Mouse (Mus musculus) left cerebral cortex, adult 2 months (tissue): ENCODE results near the gene Slc48a1. TPM values are rescaled to one million over a fixed set of nuclear protein-coding genes. Genes with fewer than 3 reads are reported as not detected.

Source experiments
- DNase-seq, 2 experiments: peaks; one replicate each; pipeline ENCODE4 v3.0.0; 2021 to 2022; ENCODE audit warnings: low spot score in 2 of 2, mixed read lengths in 1 of 2; ENCODE audit errors: extremely low spot score in 1 of 2
- H3K27ac ChIP-seq: fragments of 200-600 bp; 2 replicates; pipeline ENCODE4 v1.8.1; 2022
- H3K4me3 ChIP-seq: fragments of 200-600 bp; 2 replicates; pipeline ENCODE4 v1.8.1; 2022
- CTCF ChIP-seq: fragments of 200-600 bp; IDR thresholded peaks from 2 replicates; pipeline ENCODE4 v1.8.1; 2022; ENCODE audit warnings: antibody characterized with exemption, mild to moderate bottlenecking, moderate library complexity
- intact Hi-C: fragments of 180-260 bp; cut with DNase I; formaldehyde crosslinking; loops from one replicate; pipeline ENCODE4 v1.15.1; 2025
- total RNA-seq, 2 experiments: library from RNA; stranded (reverse); gene quantifications; 2 replicates each; pipeline ENCODE4 v1.2.3; 2021

Gene Slc48a1
- total RNA-seq, 2 experiments from 2014 or later, result 157 to 161 TPM

GRCm38 (mm10) chr15:97760006-97760405 lies 18.3 kb upstream of the Slc48a1 start:
- intact Hi-C loops, result no loop called here
- Histone ChIP-seq H3K27ac (no peak overlapping the region), H3K4me3 (no peak overlapping the region)
- no peak for TF ChIP-seq CTCF
- peak; percentile 50 to 65 for DNase-seq

- no peak for DNase-seq
- TF ChIP-seq CTCF, result no peak
- no peak overlapping the region for H3K4me3 ChIP-seq
- H3K27ac ChIP-seq, result no peak overlapping the region
- intact Hi-C loops, result no loop called here
These were observed 17.4 kb upstream of the Slc48a1 start for GRCm38 (mm10) chr15:97760952-97761351.

DNA sequence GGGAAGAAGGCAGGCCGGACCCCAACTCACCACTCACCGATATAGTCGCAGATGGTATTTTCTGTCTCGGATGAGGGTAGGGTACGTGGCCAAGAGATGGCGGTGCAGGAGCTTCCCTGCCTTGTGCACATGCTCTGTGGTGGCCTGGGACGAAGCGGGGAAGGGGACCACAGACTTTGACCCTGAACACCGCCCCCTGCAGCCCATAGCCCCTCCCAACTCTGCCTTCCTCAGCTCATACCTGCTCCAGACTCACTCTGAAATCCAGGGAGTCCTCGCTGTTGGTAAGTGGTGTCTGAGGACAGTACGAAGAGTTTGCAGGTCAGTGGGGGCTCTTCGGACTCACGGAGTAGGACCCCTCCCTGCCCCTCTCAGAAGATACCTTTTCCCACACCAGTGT lies 16.9 kb upstream of the Slc48a1 start:
- TF ChIP-seq CTCF, result no peak
- no peak overlapping the region for H3K4me3 ChIP-seq
- intact Hi-C loops, result no loop called here
- no peak for DNase-seq
- no peak overlapping the region for H3K27ac ChIP-seq

GRCm38 (mm10) chr15:97762733-97763132 lies 15.6 kb upstream of the Slc48a1 start:
- Histone ChIP-seq H3K4me3 (no peak overlapping the region), H3K27ac (no peak overlapping the region; the same call in 1 of the 2 replicates)
- no peak for TF ChIP-seq CTCF
- DNase-seq, result no peak
- intact Hi-C loops, result no loop called here

GRCm38 (mm10) chr15:97763256-97764049 lies 14.9 kb upstream of the Slc48a1 start:
- no peak for TF ChIP-seq CTCF
- H3K4me3 ChIP-seq, result no peak overlapping the region
- DNase-seq, result no peak
- peak overlapping the region; percentile 24; the same call in 1 of the 2 replicates for H3K27ac ChIP-seq
- intact Hi-C loops, result no loop called here

GRCm38 (mm10) chr15:97764532-97764931 lies 13.8 kb upstream of the Slc48a1 start:
- H3K4me3 ChIP-seq, result peak overlapping the region; percentile 42; the same call in 1 of the 2 replicates
- H3K27ac ChIP-seq, result peak overlapping the region; percentile 78; the same call in 1 of the 2 replicates
- DNase-seq, result no peak
- intact Hi-C loops, result no loop called here
- no peak for TF ChIP-seq CTCF

- intact Hi-C loops, result no loop called here
- no peak for DNase-seq
- peak overlapping the region; percentile 42 for H3K4me3 ChIP-seq
- TF ChIP-seq CTCF, result no peak
- peak overlapping the region; percentile 78 for H3K27ac ChIP-seq
These were observed 13.1 kb upstream of the Slc48a1 start for GRCm38 (mm10) chr15:97765090-97765794.

- TF ChIP-seq CTCF, result no peak; the same call in 1 of the 2 replicates
- intact Hi-C loops, result no loop called here
- Histone ChIP-seq H3K4me3 (peak overlapping the region; percentile 60), H3K27ac (peak overlapping the region; percentile 95)
- DNase-seq, result no peak
These were observed 12.1 kb upstream of the Slc48a1 start for GRCm38 (mm10) chr15:97766194-97766593.

- intact Hi-C loops, result no loop called here
- no peak for TF ChIP-seq CTCF
- peak overlapping the region; percentile 95 for H3K27ac ChIP-seq
- no peak for DNase-seq
- peak overlapping the region; percentile 60 for H3K4me3 ChIP-seq
These were observed 11.6 kb upstream of the Slc48a1 start for GRCm38 (mm10) chr15:97766594-97767279.

GRCm38 (mm10) chr15:97767280-97768186 lies 10.8 kb upstream of the Slc48a1 start, which contains the start of gene Rapgef3:
Gene Rapgef3 (minus strand): TSS chr15:97767972.
- peak; percentile 68 for TF ChIP-seq CTCF
- intact Hi-C loops, result no loop called here
- Histone ChIP-seq H3K4me3 (peak within 1 kb of the TSS; percentile 60), H3K27ac (peak within 1 kb of the TSS; percentile 95)
- DNase-seq, result peak; percentile 74 to 82

DNA sequence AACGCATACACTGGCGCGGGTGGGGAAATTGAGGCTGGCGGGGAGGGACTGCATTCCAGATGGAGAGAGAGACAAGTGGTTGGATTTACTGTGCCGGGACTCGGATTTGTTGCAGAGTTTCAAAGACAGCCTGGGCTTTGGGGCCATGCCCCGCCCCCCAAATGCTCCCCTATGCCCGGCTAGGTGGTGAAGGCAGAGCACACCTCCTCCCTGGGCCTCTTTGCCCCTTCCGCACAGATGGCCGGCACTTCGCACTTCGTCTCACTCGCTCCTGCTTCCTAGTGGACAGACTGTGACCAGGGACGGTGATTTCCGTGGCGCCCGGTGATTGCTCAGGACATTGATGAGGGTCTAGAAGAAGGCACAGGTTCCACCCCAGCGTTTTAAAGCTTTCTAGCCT lies 10.1 kb upstream of the Slc48a1 start:
- intact Hi-C loops, result no loop called here
- peak overlapping the region; percentile 60 for H3K4me3 ChIP-seq
- no peak for DNase-seq
- no peak for TF ChIP-seq CTCF
- peak overlapping the region; percentile 95 for H3K27ac ChIP-seq
